ENCODE assay signal across 8 mouse cellular contexts in the genomic region with DNA sequence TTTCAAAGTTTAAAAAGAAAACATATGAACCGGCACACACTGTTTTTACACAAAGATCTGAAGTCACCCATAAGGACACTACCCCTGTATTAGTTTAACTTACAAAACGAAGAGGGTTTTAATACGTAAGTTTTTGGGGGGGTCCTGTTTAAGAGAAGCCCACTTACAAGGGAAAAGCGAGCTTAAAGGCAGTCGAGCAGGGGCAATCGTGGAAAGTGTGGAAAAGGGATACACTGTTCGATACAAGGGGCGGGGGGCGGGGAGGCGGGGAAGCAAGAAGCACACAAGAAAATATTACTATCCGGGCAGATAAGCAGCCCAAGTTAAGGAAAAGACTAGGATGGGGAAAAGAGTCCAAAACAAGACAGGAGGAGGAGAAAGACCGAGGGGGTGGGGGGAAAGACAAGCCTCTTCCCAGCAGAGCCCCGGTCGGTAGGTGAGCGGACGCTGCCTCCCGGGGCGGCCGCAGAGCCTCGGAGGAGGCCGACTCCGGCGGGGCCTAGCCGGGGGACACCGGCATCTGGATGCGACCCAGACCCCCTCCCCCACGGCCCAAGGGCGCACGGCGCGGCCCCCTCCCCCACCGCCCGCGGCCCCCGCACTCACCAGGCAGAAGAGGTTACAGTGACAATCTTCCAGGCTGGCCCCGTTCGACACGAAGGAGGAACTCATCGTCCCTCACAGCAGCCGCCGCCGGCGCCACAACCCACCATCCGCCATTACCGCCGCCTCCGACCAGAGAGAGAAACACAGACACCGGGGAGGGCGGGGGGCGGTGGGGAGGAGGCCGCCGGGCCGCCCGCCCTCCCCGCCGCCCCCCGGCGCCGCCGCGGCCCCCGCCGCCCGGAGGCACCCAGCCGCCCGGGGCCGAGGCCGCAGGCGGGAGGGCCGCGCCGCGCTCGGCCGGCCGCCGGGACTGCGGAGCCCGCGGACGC. TPM values are rescaled to one million over a fixed set of nuclear protein-coding genes. Genes with fewer than 3 reads are reported as not detected.
A peak's percentile ranks its signal among the peaks of the same experiment; 100 is the strongest.
DNase-seq lines count a peak whose midpoint lies in the region; ATAC-seq and TF ChIP-seq lines count a peak whose summit lies in the region.

A gene (minus strand): TSS at position 749 of the 935 bp plus-strand sequence.

- peak within 1 kb of the TSS; percentile 64 for H3K4me2 ChIP-seq in intestine, embryonic 15.5 days (replicated peaks)
- peak within 1 kb of the TSS; percentile 76 for H3K4me2 ChIP-seq in limb, embryonic 11.5 days (ENCODE audit: low read depth, severe bottlenecking)
- H3K4me2 ChIP-seq in midbrain, embryonic 12.5 days (replicated peaks): peak within 1 kb of the TSS; percentile 83

- peak within 1 kb of the TSS; percentile 91 for H3K4me3 ChIP-seq in intestine, embryonic 15.5 days (replicated peaks)
- H3K4me3 ChIP-seq in limb, embryonic 11.5 days (ENCODE audit: low read depth, low read length): peak within 1 kb of the TSS; percentile 88
- peak within 1 kb of the TSS; percentile 93 for H3K4me3 ChIP-seq in midbrain, embryonic 12.5 days
- peak within 1 kb of the TSS; percentile 100 for H3K4me3 ChIP-seq in small intestine, adult 2 months (ENCODE audit: low read depth, low read length)

- no peak for TF ChIP-seq CTCF in small intestine, adult 2 months (IDR thresholded peaks at IDR 0.05; ENCODE audit: extremely low read depth, insufficient read length, insufficient replicate concordance, low read depth, low read length)

- H3K4me1 ChIP-seq in intestine, embryonic 15.5 days (replicated peaks): 0 out of 2 replicates have a peak, but pooled peaks cover 5% of the 10 kb centered on the region
- no peaks in the 10 kb centered on the region for H3K4me1 ChIP-seq in limb, embryonic 11.5 days (ENCODE audit: control insufficient read depth, insufficient read depth, low read length)
- peaks cover 19% of the 10 kb centered on the region for H3K4me1 ChIP-seq in midbrain, embryonic 12.5 days
- peaks cover 9% of the 10 kb centered on the region; the same call in 1 of the 2 replicates for H3K4me1 ChIP-seq in small intestine, adult 2 months (ENCODE audit: control insufficient read depth, insufficient read depth, insufficient read length, low read length)

- no peaks in the 10 kb centered on the region for H3K9me3 ChIP-seq in intestine, embryonic 15.5 days
- H3K9me3 ChIP-seq in limb, embryonic 11.5 days (ENCODE audit: control insufficient read depth, low read length): no peaks in the 10 kb centered on the region
- no peaks in the 10 kb centered on the region for H3K9me3 ChIP-seq in midbrain, embryonic 12.5 days

- ATAC-seq in frontal cortex, adult (ENCODE audit: low TSS enrichment): no peak
- peak; percentile 53 for ATAC-seq in intestine, embryonic 15.5 days
- peak; percentile 58; the same call in 1 of the 2 replicates for ATAC-seq in limb, embryonic 11.5 days (ENCODE audit: insufficient number of reproducible peaks, low FRiP score, low TSS enrichment, low read depth)
- peak; percentile 73 for ATAC-seq in midbrain, embryonic 12.5 days (ENCODE audit: low FRiP score, low read depth)

- peak within 1 kb of the TSS; percentile 91 for H3K9ac ChIP-seq in intestine, embryonic 15.5 days
- peak within 1 kb of the TSS; percentile 98 for H3K9ac ChIP-seq in limb, embryonic 11.5 days (ENCODE audit: low read length)
- H3K9ac ChIP-seq in midbrain, embryonic 12.5 days (replicated peaks): peak within 1 kb of the TSS; percentile 96

- H3K36me3 ChIP-seq in intestine, embryonic 15.5 days: no peaks in the 10 kb centered on the region
- H3K36me3 ChIP-seq in limb, embryonic 11.5 days (ENCODE audit: control insufficient read depth, insufficient read depth, low read length): peaks cover 2% of the 10 kb centered on the region; the same call in 1 of the 2 replicates
- peaks cover 13% of the 10 kb centered on the region; the same call in 1 of the 2 replicates for H3K36me3 ChIP-seq in midbrain, embryonic 12.5 days
- H3K36me3 ChIP-seq in small intestine, adult 2 months (ENCODE audit: control insufficient read depth, insufficient read depth, low read length): peaks cover 13% of the 10 kb centered on the region

- DNase-seq in frontal cortex, adult 2 months (ENCODE audit: extremely low spot score in 1 of 2, low spot score in 1 of 2): peak in 1 of 2 experiments; percentile 42
- peak; percentile 79 for DNase-seq in embryo, embryonic 11 days
- peak; percentile 40 to 57 for DNase-seq in gastrocnemius, postnatal 4 days (ENCODE audit: low spot score in 2 of 2)
- DNase-seq in limb, embryonic 11.5 days (ENCODE audit: low spot score): peak; percentile 71

- H3K27me3 ChIP-seq in intestine, embryonic 15.5 days (replicated peaks): no peaks in the 10 kb centered on the region
- no peaks in the 10 kb centered on the region for H3K27me3 ChIP-seq in limb, embryonic 11.5 days (ENCODE audit: control insufficient read depth, insufficient read depth, low read length)
- H3K27me3 ChIP-seq in midbrain, embryonic 12.5 days: no peaks in the 10 kb centered on the region; the same call in 1 of the 2 replicates
- peaks cover 3% of the 10 kb centered on the region; the same call in 1 of the 2 replicates for H3K27me3 ChIP-seq in small intestine, adult 2 months (ENCODE audit: control insufficient read depth, insufficient read depth, low read length)

- WGBS in intestine, embryonic 15.5 days: under 1% methylated on average over 68 of the region's 81 CpGs
- WGBS in limb, embryonic 11.5 days: under 1% methylated on average over 73 of the region's 81 CpGs
- 1% methylated on average over 64 of the region's 81 CpGs for WGBS in midbrain, embryonic 12.5 days
- under 1% methylated on average over 81 of the region's 81 CpGs for WGBS in small intestine, adult 2 months

- TF ChIP-seq POLR2A in small intestine, adult 2 months (IDR thresholded peaks at IDR 0.05; ENCODE audit: low read depth, low read length): no peak

- peak within 1 kb of the TSS; percentile 98 for H3K27ac ChIP-seq in intestine, embryonic 15.5 days
- H3K27ac ChIP-seq in limb, embryonic 11.5 days (replicated peaks; ENCODE audit: low read depth, low read length): peak within 1 kb of the TSS; percentile 98
- peak within 1 kb of the TSS; percentile 98 for H3K27ac ChIP-seq in midbrain, embryonic 12.5 days (replicated peaks)
- peak within 1 kb of the TSS; percentile 100 for H3K27ac ChIP-seq in small intestine, adult 2 months (ENCODE audit: insufficient read depth, low read depth, low read length)

RNA-seq across cellular contexts. Expression of the gene that starts here (rescaled TPM):
- polyA plus RNA-seq in frontal cortex, adult 2 months (2012; rRNA removed): 20.7 and 22.0 TPM in 2 replicates
- 10 to 100 TPM; 47.8 to 51.6 TPM for total RNA-seq in gastrocnemius, postnatal 4 days (2021)
- polyA plus RNA-seq in intestine, embryonic 15.5 days (2015; fragmentation: Nextera tagmentation; extraction: Ambion mirVana): 7.0 and 9.0 TPM in 2 replicates
- 13.0 and 14.9 TPM in 2 replicates for polyA plus RNA-seq in limb, embryonic 11.5 days (2014; fragmentation: Nextera tagmentation; extraction: Ambion mirVana)
- polyA plus RNA-seq in midbrain, embryonic 12.5 days (2016; fragmentation: Nextera tagmentation; extraction: Ambion mirVana): 13.6 TPM in 2 replicates
- 5.8 and 21.8 TPM in 2 replicates for polyA plus RNA-seq in small intestine, adult 2 months (2012; rRNA removed)
